Mouse (Mus musculus) limb, embryonic 10.5 days (tissue): ENCODE measurements around the gene Unc5cl. TPM values are rescaled to one million over a fixed set of nuclear protein-coding genes. Genes with fewer than 3 reads are reported as not detected.

Experiments
- DNase-seq: peaks from one replicate; pipeline ENCODE4 v3.0.0-alpha.2; 2017; ENCODE audit warnings: low spot score
- H3K27ac ChIP-seq: fragments of 300-500 bp; sonication (generic); 2 replicates; pipeline ENCODE4 v1.5.1; 2016; ENCODE audit warnings: mild to moderate bottlenecking
- H3K27me3 ChIP-seq: fragments of 300-500 bp; sonication (generic); 2 replicates; pipeline ENCODE4 v1.6.1; 2016; ENCODE audit warnings: low read depth, mild to moderate bottlenecking; ENCODE audit not compliant: poor library complexity, severe bottlenecking
- H3K36me3 ChIP-seq: fragments of 300-500 bp; sonication (generic); 2 replicates; pipeline ENCODE4 v1.6.1; 2016; ENCODE audit warnings: mild to moderate bottlenecking, moderate library complexity
- H3K4me1 ChIP-seq: fragments of 300-500 bp; sonication (generic); 2 replicates; pipeline ENCODE4 v1.6.1; 2016
- H3K4me3 ChIP-seq: fragments of 300-500 bp; sonication (generic); 2 replicates; pipeline ENCODE4 v1.5.1; 2016; ENCODE audit warnings: mild to moderate bottlenecking, moderate library complexity
- H3K9me3 ChIP-seq: fragments of 300-500 bp; sonication (generic); replicated peaks from 2 replicates; pipeline ENCODE4 v1.6.1; 2016; ENCODE audit warnings: mild to moderate bottlenecking
- WGBS: fragments of 180-500 bp; shearing (Covaris S2); methylation state at CpG from one replicate; pipeline ENCODE4 v1.1.7; 2016; 5-methylcytosine and 5-hydroxymethylcytosine counted together
- polyA plus RNA-seq: library from polyadenylated mRNA; unstranded; fragments of >200 nt; fragmentation: Nextera tagmentation; extraction: Ambion mirVana; gene quantifications from 2 replicates; pipeline ENCODE4 v1.2.1, GENCODE M21; 2016

The Unc5cl gene
- polyA plus RNA-seq, 1 experiment from 2014 or later, result 0.13 TPM

DNA sequence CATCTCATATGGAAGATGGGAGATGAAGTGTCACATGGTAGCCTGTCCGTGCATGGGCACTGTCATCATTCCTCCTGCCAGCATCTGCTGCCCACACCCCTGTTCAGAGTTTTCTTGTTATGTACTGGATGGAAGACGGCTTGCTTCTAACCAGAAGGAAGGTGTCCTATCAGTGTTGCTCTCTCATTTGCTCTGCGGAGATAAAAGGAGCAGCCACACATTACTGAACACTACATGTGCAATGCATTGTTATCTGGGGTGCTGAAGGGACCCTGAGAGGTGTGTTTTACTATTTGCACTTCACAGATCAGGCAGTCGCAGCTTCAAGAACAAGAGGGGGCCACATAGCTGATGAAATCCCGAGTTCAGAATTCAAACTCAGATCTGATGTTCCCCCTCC is 126.5 kb downstream of the Unc5cl start:
- H3K27me3 ChIP-seq, result no peaks in the 10 kb centered on the region
- H3K4me3 ChIP-seq, result no peak overlapping the region
- H3K9me3 ChIP-seq, result no peaks in the 10 kb centered on the region
- peaks cover 11% of the 10 kb centered on the region for H3K4me1 ChIP-seq
- 87% methylated on average over 5 of the region's 5 CpGs for WGBS
- DNase-seq, result no peak
- no peak overlapping the region for H3K27ac ChIP-seq
- no peaks in the 10 kb centered on the region for H3K36me3 ChIP-seq

DNA sequence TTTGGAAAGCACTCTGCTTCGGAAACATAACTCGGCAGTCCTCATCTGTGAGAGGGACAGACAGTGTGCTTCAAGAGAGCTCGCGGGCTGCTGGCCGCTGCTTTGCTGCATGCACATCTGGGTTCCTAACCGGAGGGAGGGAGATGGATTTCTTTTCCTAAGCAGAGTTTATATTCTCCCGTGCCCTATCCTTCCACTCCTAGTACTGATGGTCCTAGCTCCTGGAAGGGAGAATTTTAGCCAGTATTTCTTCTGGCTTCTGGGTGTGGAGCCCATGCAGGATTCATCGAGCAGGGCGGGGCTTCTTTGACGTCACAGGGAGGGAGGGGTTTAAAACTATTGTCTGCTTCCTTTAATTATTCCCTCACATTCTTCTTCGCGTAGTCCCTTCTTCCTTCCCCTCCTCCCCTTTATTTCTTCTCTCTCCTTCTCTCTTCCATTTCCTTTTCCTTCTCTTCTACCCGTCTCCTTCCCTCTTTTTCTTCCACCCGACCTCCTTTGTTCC is 127.8 kb downstream of the Unc5cl start:
- WGBS, result 61% methylated on average over 14 of the region's 14 CpGs
- no peaks in the 10 kb centered on the region for H3K27me3 ChIP-seq
- no peaks in the 10 kb centered on the region for H3K9me3 ChIP-seq
- no peak overlapping the region for H3K27ac ChIP-seq
- DNase-seq, result no peak
- H3K4me3 ChIP-seq, result no peak overlapping the region
- no peaks in the 10 kb centered on the region for H3K36me3 ChIP-seq
- H3K4me1 ChIP-seq, result peaks cover 11% of the 10 kb centered on the region

DNA sequence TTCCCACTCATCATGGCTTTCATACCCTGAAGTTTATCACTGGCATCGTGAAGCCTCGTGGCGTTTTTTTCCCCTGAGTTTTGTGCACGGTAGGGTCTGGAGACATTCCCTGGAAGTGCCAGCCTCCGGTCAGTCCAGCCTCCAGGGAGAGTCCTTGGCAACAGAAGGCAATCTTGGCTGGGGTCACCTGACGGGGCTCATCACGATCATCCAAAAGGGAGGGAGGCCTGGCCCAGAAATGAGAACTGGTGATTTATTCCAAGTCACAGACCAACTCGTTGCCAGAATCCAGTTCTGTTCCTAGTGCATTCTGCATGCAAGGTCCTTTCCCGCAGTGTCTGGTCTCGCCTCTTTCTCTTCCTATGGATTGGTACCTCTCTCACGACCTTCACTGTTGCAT is 128.7 kb downstream of the Unc5cl start:
- no peaks in the 10 kb centered on the region for H3K36me3 ChIP-seq
- no peak overlapping the region for H3K27ac ChIP-seq
- no peak overlapping the region for H3K4me3 ChIP-seq
- H3K27me3 ChIP-seq, result no peaks in the 10 kb centered on the region
- 85% methylated on average over 11 of the region's 11 CpGs for WGBS
- no peak for DNase-seq
- H3K9me3 ChIP-seq, result no peaks in the 10 kb centered on the region
- peaks cover 11% of the 10 kb centered on the region for H3K4me1 ChIP-seq

DNA sequence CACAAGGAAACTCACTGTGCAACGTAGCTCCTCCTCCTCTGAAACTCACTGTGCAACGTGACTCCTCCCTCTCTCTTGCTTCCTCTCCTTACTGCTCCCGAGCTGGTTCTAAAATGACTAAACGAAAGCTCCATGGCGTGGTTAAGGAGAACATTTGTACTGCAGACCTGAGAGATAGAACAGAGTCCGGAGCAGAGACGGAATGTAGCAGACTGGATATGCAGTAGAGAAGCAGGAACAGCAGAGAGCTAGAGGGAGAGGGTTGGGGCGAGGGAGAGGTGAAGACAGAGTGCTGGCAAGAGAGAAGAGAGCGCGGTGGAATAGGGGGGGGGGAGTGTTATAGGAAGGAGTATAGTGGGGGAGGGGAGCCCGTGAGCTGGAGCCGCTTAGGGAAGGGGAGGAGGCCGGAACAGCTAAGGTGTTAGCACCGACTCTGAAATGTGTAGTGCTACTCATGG is 131.2 kb downstream of the Unc5cl start:
- no peaks in the 10 kb centered on the region for H3K36me3 ChIP-seq
- peak overlapping the region; percentile 44 for H3K4me3 ChIP-seq
- 0 out of 2 replicates have a peak overlapping the region, but pooled peaks have one; percentile 46 for H3K27ac ChIP-seq
- 12% methylated on average over 14 of the region's 14 CpGs for WGBS
- peaks cover 11% of the 10 kb centered on the region for H3K4me1 ChIP-seq
- peak; percentile 51 for DNase-seq
- H3K27me3 ChIP-seq, result no peaks in the 10 kb centered on the region
- H3K9me3 ChIP-seq, result no peaks in the 10 kb centered on the region

DNA sequence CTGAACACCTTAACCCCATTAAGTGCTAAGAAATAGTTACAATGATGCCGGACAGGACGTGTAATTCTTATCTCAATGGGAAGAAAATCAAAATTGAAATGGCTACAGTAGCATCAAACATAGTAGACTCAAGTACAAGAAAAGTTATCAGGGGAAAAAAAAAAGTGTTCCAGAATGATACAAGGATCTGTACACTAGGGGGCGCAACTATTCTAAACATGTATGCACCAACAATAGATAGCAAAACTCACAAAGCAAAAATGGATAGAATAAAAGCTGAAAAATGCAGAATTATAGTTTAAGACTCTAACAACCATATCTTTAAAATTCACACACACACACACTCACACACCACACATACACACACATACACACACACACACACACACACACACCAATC is 134.0 kb downstream of the Unc5cl start:
- H3K27ac ChIP-seq, result no peak overlapping the region
- no peaks in the 10 kb centered on the region for H3K36me3 ChIP-seq
- no peaks in the 10 kb centered on the region for H3K27me3 ChIP-seq
- H3K4me3 ChIP-seq, result no peak overlapping the region
- peaks cover 5% of the 10 kb centered on the region for H3K4me1 ChIP-seq
- 46% methylated on average over 3 of the region's 3 CpGs for WGBS
- no peaks in the 10 kb centered on the region for H3K9me3 ChIP-seq
- no peak for DNase-seq

Other genes with a start within 250 kb of the Unc5cl start
- gene Trem1, start 222.1 kb upstream of the Unc5cl start, polyA plus RNA-seq, result 0.05 TPM in 1 of 2 replicates, not detected in the other
- 0.14 TPM in 1 of 2 replicates, not detected in the other for gene Trem3, start 207.1 kb upstream of the Unc5cl start, polyA plus RNA-seq
- gene Treml4, start 190.6 kb upstream of the Unc5cl start, polyA plus RNA-seq, result 0.34 TPM in 1 of 2 replicates, not detected in the other
- 0.25 and 0.54 TPM in 2 replicates for gene Treml2, start 155.4 kb upstream of the Unc5cl start, polyA plus RNA-seq
- gene B430306N03Rik, start 138.8 kb upstream of the Unc5cl start, polyA plus RNA-seq, result 0.09 TPM in 1 of 2 replicates, not detected in the other
- 0.51 and 0.59 TPM in 2 replicates for gene Trem2, start 108.5 kb upstream of the Unc5cl start, polyA plus RNA-seq
- gene Treml1, start 95.0 kb upstream of the Unc5cl start, polyA plus RNA-seq, result 1.8 and 2.0 TPM in 2 replicates
- gene Nfya, start 45.0 kb upstream of the Unc5cl start, polyA plus RNA-seq, result 21.9 and 26.4 TPM in 2 replicates
- 75.0 and 80.3 TPM in 2 replicates for gene Oard1, start 44.9 kb upstream of the Unc5cl start, polyA plus RNA-seq
- 0.92 and 1.2 TPM in 2 replicates for gene Apobec2, start 22.0 kb upstream of the Unc5cl start, polyA plus RNA-seq
- not detected in 2 replicates for gene Tspo2, start 3.4 kb upstream of the Unc5cl start, polyA plus RNA-seq